Mouse (Mus musculus) kidney, postnatal 36 days (tissue): ENCODE results near the gene Cpeb4.
A peak's percentile ranks its signal among the peaks of the same experiment; 100 is the strongest.

Experiments used
- DNase-seq, 2 experiments: peaks; one replicate each; pipeline ENCODE4 v3.0.0; 2021 to 2022; ENCODE audit warnings: mixed read lengths in 2 of 2

Cpeb4 gene

GRCm38 (mm10) chr11:31847469-31847805, 24.6 kb upstream of the Cpeb4 start:
- DNase-seq, result no peak

DNA sequence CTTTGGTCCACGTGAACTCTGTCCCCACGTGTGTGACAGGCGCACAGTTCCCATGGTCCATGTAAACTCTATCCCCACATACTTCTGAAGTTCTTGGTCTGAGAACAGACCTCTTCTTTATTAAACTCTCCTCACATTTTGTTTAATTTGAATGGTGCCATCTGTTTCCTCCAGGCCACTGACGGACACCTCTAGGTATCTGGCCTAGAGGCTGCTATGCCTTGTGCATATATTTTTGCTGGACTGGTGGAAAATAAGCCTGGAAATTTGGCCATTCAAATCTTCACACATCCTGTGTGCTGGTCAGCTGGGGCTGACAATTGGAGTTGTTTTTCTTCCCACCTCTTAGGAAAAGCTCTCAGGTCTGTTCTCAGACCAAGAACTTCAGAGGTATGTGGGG, 23.3 kb upstream of the Cpeb4 start:
- DNase-seq, result no peak

DNA sequence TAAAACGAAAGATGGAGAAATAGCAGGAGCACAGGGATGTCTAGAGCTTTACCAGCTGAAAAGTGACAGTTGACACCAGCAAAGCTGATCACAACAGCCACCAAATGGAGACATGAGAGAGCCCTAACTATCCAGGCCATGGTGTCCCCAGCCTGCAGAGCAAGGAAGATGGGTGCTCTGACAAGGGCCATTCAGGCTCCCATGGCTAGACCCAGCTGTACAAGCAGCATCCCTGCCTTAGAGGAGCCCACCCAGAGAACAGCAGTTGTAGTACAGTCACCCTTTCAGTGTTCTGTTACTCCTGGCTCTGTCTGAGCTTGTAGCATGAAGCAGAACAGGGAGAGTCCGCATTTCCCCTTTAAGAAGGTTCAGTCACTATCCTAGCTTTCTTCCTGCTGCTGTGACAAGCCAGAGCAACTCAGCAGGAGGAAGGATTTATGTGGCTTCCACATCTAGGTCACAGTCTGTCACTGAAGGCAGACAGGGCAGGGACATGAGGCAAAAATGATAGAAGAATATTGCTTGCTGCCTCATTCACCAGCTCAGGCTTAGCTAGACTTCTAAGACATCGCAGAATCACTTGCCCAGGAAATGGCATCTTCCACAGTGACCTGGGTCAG, 21.7 kb upstream of the Cpeb4 start:
- DNase-seq, result no peak

DNA sequence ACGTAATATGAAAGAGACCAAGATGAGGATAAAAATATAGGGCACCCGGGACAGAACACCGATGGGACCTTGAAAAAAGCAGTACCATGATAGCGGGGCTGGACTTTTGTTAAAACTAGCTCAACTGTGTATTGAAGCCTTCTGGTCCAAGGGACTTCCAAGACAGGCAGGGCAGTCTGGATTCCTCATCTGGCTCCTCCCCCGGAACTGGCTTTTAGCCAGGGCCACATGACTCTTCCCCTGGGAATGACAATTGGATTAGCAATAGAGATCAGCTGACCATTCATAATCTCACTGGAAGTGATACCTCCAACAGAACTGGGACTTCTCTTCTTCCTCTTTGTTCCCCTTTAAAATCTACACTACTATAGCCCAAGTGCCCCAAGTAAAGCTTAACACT, 21.0 kb upstream of the Cpeb4 start:
- DNase-seq, result peak; percentile 72 to 80

DNA sequence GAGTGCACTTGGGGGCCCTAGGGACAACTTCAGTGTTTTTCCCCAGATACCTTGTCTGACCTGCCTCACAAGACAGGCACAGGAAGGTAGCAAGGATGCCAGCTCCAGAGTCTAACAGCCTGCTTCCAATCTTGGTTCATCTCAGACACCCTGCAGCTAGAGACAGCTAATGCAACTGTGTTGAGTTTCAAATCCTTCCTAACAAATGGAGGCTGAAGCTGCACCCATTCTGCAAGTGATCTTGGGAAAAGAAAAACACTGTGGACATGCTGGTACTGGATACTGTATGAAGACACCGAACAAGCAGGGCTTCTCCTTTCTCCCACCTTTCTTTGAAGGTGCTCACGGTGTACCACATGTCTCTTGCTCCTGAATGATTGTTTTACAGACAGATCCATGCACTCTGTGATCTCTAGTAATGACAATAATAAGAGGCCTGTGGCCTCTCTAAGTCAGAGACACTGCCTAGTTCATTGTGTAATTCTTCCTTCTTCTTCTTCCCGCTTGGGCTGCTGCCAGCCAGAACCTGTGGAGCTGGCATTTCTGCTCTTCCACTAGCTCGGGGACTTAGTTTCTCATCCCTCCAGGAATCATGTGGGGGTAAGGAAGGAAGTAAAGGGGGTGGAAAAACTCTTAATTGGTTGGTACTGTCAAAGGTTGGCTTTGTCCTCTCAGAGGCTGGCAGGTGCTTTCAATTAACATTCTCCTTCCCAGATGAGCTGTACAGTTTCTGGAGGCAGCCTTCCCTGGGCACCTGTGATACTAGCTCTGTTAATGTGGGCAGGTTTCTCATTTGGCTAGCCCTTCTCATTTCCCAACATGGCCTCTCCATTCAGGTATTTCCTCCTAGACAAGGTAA, 20.1 kb upstream of the Cpeb4 start:
- peak; percentile 37 to 65 for DNase-seq

GRCm38 (mm10) chr11:31854955-31855354, 17.1 kb upstream of the Cpeb4 start:
- no peak for DNase-seq

DNA sequence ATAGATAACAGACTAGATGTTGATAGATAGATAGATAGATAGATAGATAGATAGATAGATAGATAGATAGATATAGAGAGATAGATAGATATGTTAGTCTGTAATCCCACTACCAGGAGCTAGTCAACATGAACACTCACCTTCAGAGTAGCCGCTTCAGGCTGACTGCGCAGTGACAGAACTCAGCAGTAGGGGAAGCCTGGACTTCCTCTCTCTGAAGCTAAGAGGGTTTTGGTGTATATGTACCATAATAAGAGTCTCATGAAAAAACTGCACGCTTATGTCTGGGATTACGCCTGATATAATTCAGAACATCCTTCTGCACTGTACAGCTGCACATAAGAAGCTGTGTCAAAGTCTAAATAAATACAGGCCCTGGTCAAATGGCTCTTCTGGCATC, 14.5 kb upstream of the Cpeb4 start:
- DNase-seq, result no peak

GRCm38 (mm10) chr11:31861149-31861890, 10.7 kb upstream of the Cpeb4 start:
- no peak for DNase-seq

DNA sequence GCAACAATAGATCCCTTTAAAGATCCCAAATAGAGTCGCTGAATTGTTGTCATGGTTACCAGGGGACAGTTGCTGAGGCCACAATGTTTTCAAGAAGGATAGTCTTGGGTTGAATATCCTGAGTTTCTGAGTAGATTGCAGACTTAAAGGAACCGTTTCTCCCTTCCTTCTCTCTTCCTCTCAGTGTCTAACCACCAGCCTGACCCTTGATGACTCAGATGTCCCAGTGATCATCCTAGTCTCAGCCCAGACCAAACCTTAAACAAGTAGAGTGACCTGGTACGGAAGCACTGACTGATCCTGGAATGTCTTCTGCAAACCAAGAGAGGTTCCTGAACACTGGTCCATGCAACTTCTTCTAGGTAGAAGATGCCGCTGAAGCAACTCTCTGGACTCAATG, 4.0 kb upstream of the Cpeb4 start:
- DNase-seq, result no peak

GRCm38 (mm10) chr11:31870285-31871010, 1.6 kb upstream of the Cpeb4 start:
- peak; percentile 99 to 100 for DNase-seq

- DNase-seq, result peak; percentile 35 to 65
These were observed 873 bp upstream of the Cpeb4 start for GRCm38 (mm10) chr11:31871135-31871541.

DNA sequence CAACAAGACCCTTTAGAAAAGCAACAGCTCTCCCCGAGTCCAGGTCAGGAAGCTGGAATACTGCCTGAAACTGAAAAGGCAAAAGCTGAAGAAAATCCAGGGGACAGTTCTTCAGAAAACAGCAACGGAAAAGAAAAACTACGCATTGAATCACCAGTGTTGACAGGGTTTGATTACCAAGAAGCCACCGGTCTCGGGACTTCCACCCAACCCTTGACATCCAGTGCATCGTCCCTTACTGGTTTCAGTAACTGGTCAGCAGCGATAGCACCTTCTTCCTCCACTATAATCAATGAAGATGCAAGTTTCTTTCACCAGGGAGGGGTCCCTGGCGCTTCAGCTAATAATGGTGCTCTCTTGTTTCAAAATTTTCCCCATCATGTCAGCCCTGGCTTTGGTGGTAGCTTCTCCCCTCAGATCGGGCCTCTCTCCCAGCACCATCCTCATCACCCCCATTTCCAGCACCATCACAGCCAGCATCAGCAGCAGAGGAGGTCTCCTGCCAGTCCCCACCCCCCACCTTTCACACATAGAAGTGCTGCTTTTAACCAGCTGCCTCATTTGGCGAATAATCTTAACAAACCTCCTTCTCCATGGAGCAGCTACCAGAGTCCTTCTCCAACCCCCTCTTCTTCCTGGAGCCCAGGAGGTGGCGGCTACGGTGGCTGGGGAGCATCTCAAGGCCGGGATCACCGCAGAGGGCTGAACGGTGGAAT, 693 bp downstream of the Cpeb4 start:
- DNase-seq, result peak; percentile 29 to 52

GRCm38 (mm10) chr11:31874071-31874470, 2.1 kb downstream of the Cpeb4 start:
- no peak for DNase-seq

GRCm38 (mm10) chr11:31883671-31884070, 11.7 kb downstream of the Cpeb4 start:
- DNase-seq, result no peak

DNA sequence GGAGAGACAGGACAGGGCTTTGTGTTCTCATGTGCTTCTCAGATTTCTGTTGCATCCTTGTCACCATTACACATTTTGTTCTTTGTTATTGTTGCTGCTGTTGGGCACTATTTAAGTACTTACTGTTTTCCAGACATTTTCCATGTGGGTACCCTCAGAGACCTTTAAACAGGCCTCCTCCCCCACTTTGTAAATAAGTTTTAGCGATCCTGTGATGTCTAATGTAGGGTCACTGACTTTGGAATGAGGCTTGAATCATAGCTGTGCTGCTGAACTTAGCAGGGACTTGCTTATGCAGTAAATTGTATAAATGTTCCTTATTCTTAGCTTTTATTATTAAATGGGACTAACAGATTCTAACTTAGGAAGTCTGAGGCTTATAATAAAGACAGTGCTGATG, 13.8 kb downstream of the Cpeb4 start:
- DNase-seq, result peak in 1 of 2 experiments; percentile 23

- DNase-seq, result peak in 1 of 2 experiments; percentile 54
These were observed 16.2 kb downstream of the Cpeb4 start for GRCm38 (mm10) chr11:31888229-31888628.

- DNase-seq, result no peak
These were observed 20.1 kb downstream of the Cpeb4 start for GRCm38 (mm10) chr11:31892152-31892551.

GRCm38 (mm10) chr11:31893639-31894038, 21.6 kb downstream of the Cpeb4 start:
- no peak for DNase-seq

- DNase-seq, result no peak
These were observed 24.2 kb downstream of the Cpeb4 start for GRCm38 (mm10) chr11:31896065-31896792.

GRCm38 (mm10) chr11:31896905-31897304, 24.9 kb downstream of the Cpeb4 start:
- DNase-seq, result no peak

GRCm38 (mm10) chr11:31899166-31899565, 27.2 kb downstream of the Cpeb4 start:
- no peak for DNase-seq

DNA sequence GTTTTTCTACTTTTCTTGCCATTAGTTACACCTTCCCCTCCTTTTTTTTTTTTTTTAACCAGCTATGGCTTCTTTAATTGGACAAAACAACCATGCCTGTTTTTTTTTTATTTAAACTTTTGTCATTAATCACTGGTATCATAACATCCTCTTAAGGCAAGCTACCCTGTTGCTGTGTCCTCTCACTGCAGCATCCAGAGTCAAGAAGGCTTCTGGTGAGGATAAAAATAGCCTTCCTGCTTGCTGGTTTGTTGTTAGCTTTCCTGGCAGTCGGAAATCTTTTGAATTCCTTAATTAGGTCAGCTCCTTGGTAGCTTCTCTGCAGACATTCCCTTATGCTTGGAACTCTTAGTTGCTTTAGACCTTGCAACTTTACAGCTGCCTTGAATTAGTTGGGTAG, 28.7 kb downstream of the Cpeb4 start:
- peak in 1 of 2 experiments; percentile 55 for DNase-seq
